Mouse (Mus musculus) lung, embryonic 16.5 days (tissue): ENCODE results near the gene Grk3. TPM values are rescaled to one million over a fixed set of nuclear protein-coding genes. Genes with fewer than 3 reads are reported as not detected.

Experiments used
- ATAC-seq: fragments of 200-750 bp; cut with Nextera tagmentation; 2 replicates; pipeline ENCODE4 v1.8.0; 2017; ENCODE audit warnings: low read depth, mild to moderate bottlenecking, moderate library complexity
- H3K27ac ChIP-seq: fragments of 300-500 bp; sonication (generic); 2 replicates; pipeline ENCODE4 v1.5.1; 2014; ENCODE audit warnings: mild to moderate bottlenecking, control low read depth, low read length
- H3K27me3 ChIP-seq: fragments of 300-500 bp; sonication (generic); 2 replicates; pipeline ENCODE4 v1.6.1; 2014; ENCODE audit warnings: low read depth, low read length, mixed read lengths; ENCODE audit not compliant: control insufficient read depth, insufficient read depth
- H3K36me3 ChIP-seq: fragments of 300-500 bp; sonication (generic); 2 replicates; pipeline ENCODE4 v1.6.1; 2014; ENCODE audit warnings: low read length; ENCODE audit not compliant: control insufficient read depth, insufficient read depth
- H3K4me1 ChIP-seq: fragments of 300-500 bp; sonication (generic); replicated peaks from 2 replicates; pipeline ENCODE4 v1.6.1; 2014; ENCODE audit warnings: low read length, mixed read lengths; ENCODE audit not compliant: control insufficient read depth, insufficient read depth
- H3K4me2 ChIP-seq: fragments of 300-500 bp; sonication (generic); 2 replicates; pipeline ENCODE4 v1.6.1; 2014; ENCODE audit warnings: low read depth, low read length, control low read depth
- H3K4me3 ChIP-seq: fragments of 300-500 bp; sonication (generic); 2 replicates; pipeline ENCODE4 v1.5.1; 2014; ENCODE audit warnings: mild to moderate bottlenecking, low read length, control low read depth
- H3K9ac ChIP-seq: fragments of 300-500 bp; sonication (generic); 2 replicates; pipeline ENCODE4 v1.6.1; 2014; ENCODE audit warnings: low read length, control low read depth
- H3K9me3 ChIP-seq: fragments of 300-500 bp; sonication (generic); 2 replicates; pipeline ENCODE4 v1.6.1; 2016; ENCODE audit warnings: low read length; ENCODE audit not compliant: control insufficient read depth
- WGBS: fragments of 180-500 bp; shearing (Covaris S2); extraction: QIAGEN DNeasy Blood & Tissue Kit; methylation state at CpG from one replicate; pipeline ENCODE4 v1.1.7; 2014; 5-methylcytosine and 5-hydroxymethylcytosine counted together
- polyA plus RNA-seq: library from polyadenylated mRNA; unstranded; fragments of >200 nt; fragmentation: Nextera tagmentation; extraction: Ambion mirVana; gene quantifications from 2 replicates; pipeline ENCODE4 v1.2.1, GENCODE M21; 2015

Grk3 gene
- polyA plus RNA-seq, 1 experiment from 2014 or later: 19.1 TPM

DNA sequence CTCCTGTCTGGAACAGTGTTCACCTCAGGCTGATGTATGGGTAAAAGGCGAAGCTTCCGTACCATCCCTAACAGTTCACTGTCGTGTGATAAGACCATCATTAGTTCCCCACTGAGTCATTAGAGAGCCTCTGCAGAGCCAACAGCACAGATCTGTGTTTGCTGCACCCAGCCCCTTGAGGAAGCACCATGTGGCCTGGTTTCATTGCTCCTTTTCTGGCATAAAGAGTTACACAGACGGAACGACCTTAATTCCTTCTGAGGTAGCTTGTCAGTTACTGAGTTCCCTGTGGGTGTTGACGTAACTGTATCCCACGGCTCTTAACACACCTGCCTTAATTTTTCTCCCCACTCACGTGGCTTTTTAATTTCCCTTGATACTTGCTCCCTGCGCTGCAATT, 24.3 kb downstream of the Grk3 start:
- 82% methylated on average over 9 of the region's 9 CpGs for WGBS
- no peak overlapping the region for H3K4me3 ChIP-seq
- ATAC-seq: no peak
- no peaks in the 10 kb centered on the region for H3K4me1 ChIP-seq
- peaks cover 7% of the 10 kb centered on the region for H3K36me3 ChIP-seq
- no peak overlapping the region for H3K27ac ChIP-seq
- no peak overlapping the region for H3K4me2 ChIP-seq
- H3K9ac ChIP-seq: no peak overlapping the region
- no peaks in the 10 kb centered on the region for H3K27me3 ChIP-seq
- no peaks in the 10 kb centered on the region for H3K9me3 ChIP-seq

DNA sequence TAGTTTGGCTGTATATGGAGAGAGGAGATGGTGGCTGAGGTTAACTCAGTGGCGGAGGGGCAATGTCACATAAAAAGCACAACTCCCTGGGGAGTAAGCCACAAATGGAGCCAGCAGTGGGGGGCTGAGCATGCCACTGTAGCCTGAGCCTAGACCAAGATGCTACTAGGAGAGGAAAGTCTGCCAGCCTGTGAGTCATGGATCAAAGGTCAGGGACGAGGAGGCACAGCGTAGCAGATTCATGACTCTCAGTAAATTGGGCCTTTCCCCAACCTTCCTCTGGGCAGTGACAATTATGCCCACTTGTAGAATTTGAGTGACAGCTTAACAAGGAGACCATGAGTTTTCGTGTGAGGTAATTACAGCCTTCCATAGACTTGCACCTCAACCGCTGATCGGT, 33.7 kb downstream of the Grk3 start:
- no peak for ATAC-seq
- WGBS: 80% methylated on average over 6 of the region's 6 CpGs
- H3K9me3 ChIP-seq: no peaks in the 10 kb centered on the region
- H3K27me3 ChIP-seq: no peaks in the 10 kb centered on the region
- no peak overlapping the region for H3K4me3 ChIP-seq
- H3K4me1 ChIP-seq: no peaks in the 10 kb centered on the region
- no peak overlapping the region for H3K4me2 ChIP-seq
- no peaks in the 10 kb centered on the region for H3K36me3 ChIP-seq
- no peak overlapping the region for H3K9ac ChIP-seq
- no peak overlapping the region for H3K27ac ChIP-seq

DNA sequence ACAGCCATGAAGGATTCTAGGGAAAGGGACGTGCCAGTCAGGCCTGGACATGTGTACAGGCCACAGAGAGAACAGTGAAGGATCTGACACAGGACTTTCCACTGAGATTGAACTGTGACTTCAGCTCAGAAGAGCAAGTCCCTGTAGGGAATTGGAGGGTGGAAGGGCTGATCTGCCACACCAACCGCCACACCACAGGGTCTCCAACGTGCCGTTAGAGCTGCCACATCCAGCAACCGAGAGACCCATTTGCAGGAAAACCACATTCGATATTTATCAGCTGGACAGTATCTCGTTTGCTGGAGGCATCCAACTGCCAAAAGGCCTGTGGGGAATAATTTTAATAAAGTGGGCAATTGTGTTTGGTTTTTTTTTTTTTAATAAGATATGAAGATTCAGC, 35.9 kb downstream of the Grk3 start:
- H3K36me3 ChIP-seq: no peaks in the 10 kb centered on the region
- no peak overlapping the region for H3K27ac ChIP-seq
- 87% methylated on average over 7 of the region's 7 CpGs for WGBS
- no peak overlapping the region for H3K4me3 ChIP-seq
- ATAC-seq: no peak
- no peaks in the 10 kb centered on the region for H3K27me3 ChIP-seq
- H3K4me1 ChIP-seq: no peaks in the 10 kb centered on the region
- H3K4me2 ChIP-seq: no peak overlapping the region
- H3K9me3 ChIP-seq: no peaks in the 10 kb centered on the region
- H3K9ac ChIP-seq: no peak overlapping the region

DNA sequence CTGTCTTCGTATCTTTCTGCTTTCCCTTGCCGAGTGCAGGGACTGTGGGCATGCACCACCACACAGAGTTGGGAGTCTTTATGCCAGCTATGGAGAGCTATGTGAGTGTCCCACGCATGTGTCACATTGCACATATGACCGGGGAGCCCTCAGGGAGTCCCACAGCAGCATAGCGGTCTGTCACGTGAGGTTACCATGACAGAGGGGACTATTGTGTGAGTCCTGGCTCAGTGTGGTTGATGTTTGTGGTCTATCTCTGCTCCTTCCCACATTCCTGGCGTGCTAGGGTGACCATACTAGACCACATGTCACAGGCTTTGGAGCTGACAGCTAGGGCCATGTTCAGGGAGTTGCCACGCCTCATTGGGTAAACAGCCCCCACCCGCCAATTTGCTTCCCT, 36.4 kb downstream of the Grk3 start:
- Histone ChIP-seq H3K27me3 (no peaks in the 10 kb centered on the region), H3K27ac (no peak overlapping the region), H3K9ac (no peak overlapping the region), H3K9me3 (no peaks in the 10 kb centered on the region), H3K4me3 (no peak overlapping the region), H3K4me1 (no peaks in the 10 kb centered on the region), H3K36me3 (no peaks in the 10 kb centered on the region), H3K4me2 (no peak overlapping the region)
- WGBS: 88% methylated on average over 9 of the region's 9 CpGs
- no peak for ATAC-seq

DNA sequence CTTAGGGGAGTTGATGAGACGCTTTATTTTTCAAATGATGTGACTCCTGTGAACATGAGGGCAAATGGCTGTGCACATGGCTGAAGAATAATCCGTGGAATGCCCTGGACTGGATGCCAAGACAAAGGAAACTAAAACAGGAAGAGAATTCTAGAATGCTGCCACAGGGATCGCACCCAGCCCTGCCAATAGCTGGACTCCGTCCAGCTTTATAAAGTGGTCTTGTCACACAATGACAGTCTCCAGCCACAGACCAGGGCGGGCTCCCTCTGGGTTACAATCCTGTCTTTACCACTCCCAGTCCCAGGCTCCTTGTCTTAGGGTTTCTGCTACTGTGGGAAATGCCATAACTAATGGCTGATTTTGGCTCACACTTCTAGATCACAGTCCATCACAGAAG, 38.5 kb downstream of the Grk3 start:
- no peaks in the 10 kb centered on the region for H3K9me3 ChIP-seq
- peaks cover 8% of the 10 kb centered on the region; the same call in 1 of the 2 replicates for H3K4me1 ChIP-seq
- H3K27me3 ChIP-seq: no peaks in the 10 kb centered on the region
- no peak overlapping the region for H3K9ac ChIP-seq
- H3K4me2 ChIP-seq: no peak overlapping the region
- H3K4me3 ChIP-seq: no peak overlapping the region
- H3K27ac ChIP-seq: no peak overlapping the region
- H3K36me3 ChIP-seq: no peaks in the 10 kb centered on the region
- WGBS: 50% methylated on average over 5 of the region's 5 CpGs
- no peak for ATAC-seq

DNA sequence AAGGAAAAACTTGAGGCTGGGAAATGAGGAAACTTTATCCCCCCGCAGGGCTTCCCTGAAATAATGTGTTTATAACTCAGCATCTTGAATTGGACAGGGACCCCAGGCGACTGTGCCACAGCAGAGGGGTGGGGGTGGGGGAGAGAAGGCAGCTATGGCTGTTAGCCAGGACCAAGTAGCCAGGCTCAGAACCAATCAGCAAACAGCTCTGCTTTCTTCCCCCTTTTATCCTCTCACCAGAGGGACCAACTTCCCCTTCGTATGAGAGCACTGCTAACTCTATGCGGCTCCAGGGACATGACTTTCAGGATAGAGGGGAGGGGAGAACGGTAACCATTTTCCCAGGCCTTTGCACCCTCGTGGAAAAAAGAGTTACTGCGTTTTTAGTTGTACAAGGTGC, 42.0 kb downstream of the Grk3 start:
- no peaks in the 10 kb centered on the region for H3K36me3 ChIP-seq
- no peak overlapping the region for H3K27ac ChIP-seq
- H3K4me2 ChIP-seq: no peak overlapping the region
- ATAC-seq: no peak
- H3K9ac ChIP-seq: no peak overlapping the region
- no peaks in the 10 kb centered on the region for H3K9me3 ChIP-seq
- WGBS: 33% methylated on average over 7 of the region's 7 CpGs
- peaks cover 8% of the 10 kb centered on the region; the same call in 1 of the 2 replicates for H3K4me1 ChIP-seq
- no peaks in the 10 kb centered on the region for H3K27me3 ChIP-seq
- H3K4me3 ChIP-seq: no peak overlapping the region

DNA sequence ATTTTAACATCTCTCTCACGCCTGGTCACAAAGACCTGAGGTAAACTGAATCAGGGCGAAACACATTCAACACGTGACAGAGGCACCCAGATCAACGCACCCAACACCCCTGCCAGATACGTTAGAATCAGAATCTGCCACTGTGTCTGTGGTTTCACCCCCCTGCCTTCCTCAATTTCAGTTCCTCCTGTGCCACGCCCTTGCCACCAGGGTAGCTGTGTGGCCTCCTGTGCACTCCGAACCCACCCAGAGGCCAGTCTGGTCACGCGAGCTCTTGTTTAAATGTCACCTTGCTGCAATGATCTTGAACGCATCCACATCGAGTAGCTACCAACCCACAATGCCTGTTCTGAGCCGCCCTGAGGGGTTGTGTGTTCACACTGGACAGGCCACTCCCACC, 43.3 kb downstream of the Grk3 start:
- Histone ChIP-seq H3K4me1 (peaks cover 8% of the 10 kb centered on the region; the same call in 1 of the 2 replicates), H3K4me3 (no peak overlapping the region), H3K9ac (no peak overlapping the region), H3K9me3 (no peaks in the 10 kb centered on the region), H3K4me2 (no peak overlapping the region), H3K27me3 (no peaks in the 10 kb centered on the region), H3K27ac (no peak overlapping the region), H3K36me3 (no peaks in the 10 kb centered on the region)
- ATAC-seq: no peak
- 80% methylated on average over 12 of the region's 12 CpGs for WGBS

DNA sequence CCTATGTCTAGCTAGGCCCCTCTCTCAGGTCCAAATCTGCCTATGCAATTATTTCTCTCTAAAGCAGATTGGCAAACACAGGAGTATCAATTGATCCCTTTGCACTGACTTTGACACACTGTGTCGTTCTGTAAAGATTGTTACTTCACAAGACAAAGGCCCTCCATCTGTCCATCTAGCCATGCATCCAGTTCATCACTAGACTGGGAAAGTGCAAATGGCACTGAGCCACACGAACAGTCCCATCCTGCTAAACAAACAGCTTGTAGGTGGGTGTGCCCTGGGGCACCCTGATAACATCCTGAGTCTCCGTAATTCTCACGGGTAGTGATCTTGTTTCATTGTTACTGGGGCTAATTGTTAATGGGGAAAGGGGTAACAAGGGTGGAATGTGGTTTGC, 52.1 kb downstream of the Grk3 start:
- Histone ChIP-seq H3K4me3 (no peak overlapping the region), H3K4me2 (no peak overlapping the region), H3K4me1 (no peaks in the 10 kb centered on the region), H3K27ac (no peak overlapping the region), H3K9ac (no peak overlapping the region), H3K36me3 (no peaks in the 10 kb centered on the region), H3K27me3 (no peaks in the 10 kb centered on the region), H3K9me3 (no peaks in the 10 kb centered on the region)
- no peak for ATAC-seq
- 52% methylated on average over 4 of the region's 4 CpGs for WGBS

DNA sequence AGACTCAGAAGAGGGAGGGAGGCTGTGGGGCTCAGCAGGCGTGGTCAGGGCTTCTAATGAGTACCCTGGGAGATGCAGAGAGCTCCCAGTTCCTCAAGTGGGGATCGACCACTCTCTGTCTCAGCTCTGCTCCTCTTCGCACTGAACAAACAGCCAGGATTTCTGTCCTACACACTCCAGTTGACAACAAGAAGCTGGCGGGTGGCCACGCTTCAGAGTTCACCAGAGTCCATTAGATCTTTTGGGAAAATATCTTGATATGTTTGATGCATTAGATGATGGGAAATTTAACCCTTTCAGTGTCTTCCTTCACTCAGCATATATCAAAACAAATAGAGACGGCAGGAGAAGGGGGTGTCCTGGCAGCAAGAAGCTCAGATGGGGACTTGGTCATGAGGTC, 53.4 kb downstream of the Grk3 start:
- ATAC-seq: no peak
- no peak overlapping the region for H3K4me3 ChIP-seq
- H3K27me3 ChIP-seq: no peaks in the 10 kb centered on the region
- 51% methylated on average over 6 of the region's 6 CpGs for WGBS
- H3K4me1 ChIP-seq: no peaks in the 10 kb centered on the region
- H3K4me2 ChIP-seq: no peak overlapping the region
- no peaks in the 10 kb centered on the region for H3K36me3 ChIP-seq
- no peaks in the 10 kb centered on the region for H3K9me3 ChIP-seq
- H3K27ac ChIP-seq: no peak overlapping the region
- H3K9ac ChIP-seq: no peak overlapping the region

DNA sequence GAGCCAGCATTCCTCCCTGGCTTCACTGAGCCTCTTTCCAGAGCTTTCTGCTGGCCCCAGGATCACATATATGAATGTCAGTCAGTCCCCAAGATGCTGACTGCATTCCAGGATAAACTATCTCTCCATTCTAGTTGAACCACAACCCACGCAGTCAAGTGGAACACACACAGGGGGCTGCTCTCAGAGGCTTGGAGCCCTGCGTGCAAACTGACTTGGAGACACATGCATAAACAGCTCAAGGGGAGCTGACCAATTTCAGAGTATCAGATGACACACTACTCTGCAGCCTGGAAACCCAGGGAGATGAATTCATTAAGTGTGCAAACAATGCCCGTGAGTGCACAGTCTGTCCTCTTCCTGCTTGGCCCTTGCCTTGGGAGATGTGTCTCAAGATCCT, 54.7 kb downstream of the Grk3 start:
- no peak for ATAC-seq
- Histone ChIP-seq H3K4me2 (no peak overlapping the region), H3K9ac (no peak overlapping the region), H3K9me3 (no peaks in the 10 kb centered on the region), H3K4me1 (no peaks in the 10 kb centered on the region), H3K27ac (no peak overlapping the region), H3K4me3 (no peak overlapping the region), H3K36me3 (no peaks in the 10 kb centered on the region), H3K27me3 (no peaks in the 10 kb centered on the region)
- 15% methylated on average over 3 of the region's 3 CpGs for WGBS
